Comparison of ENCODE assay signal across 8 mouse cellular contexts in genomic region chr7:135769082-135769673, GRCm38 (mm10). TPM values are rescaled to one million over a fixed set of nuclear protein-coding genes. Genes with fewer than 3 reads are reported as not detected.
DNase-seq lines count a peak whose midpoint lies in the region; ATAC-seq and TF ChIP-seq lines count a peak whose summit lies in the region.
"Had no signal": no experiment of that assay in that cellular context is flagged by ENCODE, and none has a peak within 500 bp of the region (broad histone marks: within the 10 kb centered on the region; RNA-seq: fewer than 3 reads in every experiment).

No protein-coding gene starts in this region.

- no peak overlapping the region for H3K4me2 ChIP-seq in midbrain, embryonic 15.5 days
- no peak overlapping the region for H3K4me2 ChIP-seq in midbrain, embryonic 13.5 days (replicated peaks)
- no peak overlapping the region for H3K4me2 ChIP-seq in forebrain, postnatal 0 days (ENCODE audit: low read depth)
- peak overlapping the region; percentile 39 for H3K4me2 ChIP-seq in neural tube, embryonic 15.5 days

- H3K9me3 ChIP-seq in midbrain, embryonic 15.5 days: no peaks in the 10 kb centered on the region
- H3K9me3 ChIP-seq in midbrain, embryonic 13.5 days: no peaks in the 10 kb centered on the region
- no peaks in the 10 kb centered on the region for H3K9me3 ChIP-seq in forebrain, postnatal 0 days (ENCODE audit: low read length)
- H3K9me3 ChIP-seq in neural tube, embryonic 15.5 days (replicated peaks): no peaks in the 10 kb centered on the region

- 55% methylated on average over 21 of the region's 21 CpGs for WGBS in midbrain, embryonic 15.5 days
- 73% methylated on average over 21 of the region's 21 CpGs for WGBS in midbrain, embryonic 13.5 days
- WGBS in forebrain, postnatal 0 days: 20% methylated on average over 21 of the region's 21 CpGs
- WGBS in neural tube, embryonic 15.5 days: 19% methylated on average over 21 of the region's 21 CpGs

- H3K27ac ChIP-seq in midbrain, embryonic 15.5 days: peak overlapping the region; percentile 12; the same call in 1 of the 2 replicates
- no peak overlapping the region for H3K27ac ChIP-seq in midbrain, embryonic 13.5 days
- H3K27ac ChIP-seq in forebrain, postnatal 0 days (ENCODE audit: low read depth, low read length): no peak overlapping the region
- H3K27ac ChIP-seq in neural tube, embryonic 15.5 days (replicated peaks): peak overlapping the region; percentile 61
- H3K27ac ChIP-seq: liver, embryonic 14.5 days had no signal

- ATAC-seq in midbrain, embryonic 15.5 days (replicated peaks): no peak
- ATAC-seq in midbrain, embryonic 13.5 days: no peak
- no peak; the same call in 1 of the 2 replicates for ATAC-seq in forebrain, postnatal 0 days
- peak; percentile 63 for ATAC-seq in neural tube, embryonic 15.5 days (ENCODE audit: low FRiP score)

- peak; percentile 8 to 14 for DNase-seq in kidney, postnatal 4 days
- no peak for DNase-seq in kidney, postnatal 14 days
- peak; percentile 36 for DNase-seq in forebrain, postnatal 0 days
- DNase-seq in right cerebral cortex, postnatal 10 days (ENCODE audit: low spot score in 2 of 2): no peak

- H3K36me3 ChIP-seq in midbrain, embryonic 15.5 days (replicated peaks): no peaks in the 10 kb centered on the region
- no peaks in the 10 kb centered on the region for H3K36me3 ChIP-seq in midbrain, embryonic 13.5 days
- no peaks in the 10 kb centered on the region for H3K36me3 ChIP-seq in forebrain, postnatal 0 days (ENCODE audit: insufficient read depth)
- H3K36me3 ChIP-seq in neural tube, embryonic 15.5 days: no peaks in the 10 kb centered on the region

- no peaks in the 10 kb centered on the region for H3K27me3 ChIP-seq in midbrain, embryonic 15.5 days (replicated peaks)
- no peaks in the 10 kb centered on the region for H3K27me3 ChIP-seq in midbrain, embryonic 13.5 days
- H3K27me3 ChIP-seq in forebrain, postnatal 0 days (ENCODE audit: insufficient read depth, low read length): no peaks in the 10 kb centered on the region; the same call in 1 of the 2 replicates
- H3K27me3 ChIP-seq in neural tube, embryonic 15.5 days (replicated peaks): no peaks in the 10 kb centered on the region

- TF ChIP-seq CTCF in forebrain, postnatal 0 days (IDR thresholded peaks at IDR 0.05; ENCODE audit: low read depth): no peak

- H3K9ac ChIP-seq in midbrain, embryonic 15.5 days: no peak overlapping the region
- H3K9ac ChIP-seq in midbrain, embryonic 13.5 days (replicated peaks): no peak overlapping the region
- no peak overlapping the region for H3K9ac ChIP-seq in forebrain, postnatal 0 days
- no peak overlapping the region for H3K9ac ChIP-seq in neural tube, embryonic 15.5 days (replicated peaks)
- H3K9ac ChIP-seq: liver, embryonic 14.5 days had no signal

- H3K4me3 ChIP-seq in midbrain, embryonic 15.5 days: no peak overlapping the region
- H3K4me3 ChIP-seq in midbrain, embryonic 13.5 days (replicated peaks): no peak overlapping the region
- no peak overlapping the region for H3K4me3 ChIP-seq in forebrain, postnatal 0 days (ENCODE audit: low read depth, low read length)
- H3K4me3 ChIP-seq in neural tube, embryonic 15.5 days (replicated peaks): no peak overlapping the region

- peaks cover 7% of the 10 kb centered on the region for H3K4me1 ChIP-seq in midbrain, embryonic 15.5 days
- H3K4me1 ChIP-seq in midbrain, embryonic 13.5 days (replicated peaks): 0 out of 2 replicates have a peak, but pooled peaks cover 7% of the 10 kb centered on the region
- H3K4me1 ChIP-seq in forebrain, postnatal 0 days (ENCODE audit: insufficient read depth): 0 out of 2 replicates have a peak, but pooled peaks cover 4% of the 10 kb centered on the region
- H3K4me1 ChIP-seq in neural tube, embryonic 15.5 days: peaks cover 27% of the 10 kb centered on the region

RNA-seq across cellular contexts. Expression of gene Mki67, which starts 53.0 kb away (rescaled TPM):
- polyA plus RNA-seq in midbrain, embryonic 15.5 days (2015; fragmentation: Nextera tagmentation; extraction: Ambion mirVana): 6.0 and 6.5 TPM in 2 replicates
- polyA plus RNA-seq in midbrain, embryonic 13.5 days (2015; fragmentation: Nextera tagmentation; extraction: Ambion mirVana): 17.7 and 18.8 TPM in 2 replicates
- total RNA-seq in forebrain, postnatal 0 days (2014; rRNA removed): 9.2 and 15.8 TPM in 2 replicates
- polyA plus RNA-seq in forebrain, postnatal 0 days (2015; fragmentation: Nextera tagmentation; extraction: Ambion mirVana): 2.4 and 4.0 TPM in 2 replicates
- polyA plus RNA-seq in neural tube, embryonic 15.5 days (2015; fragmentation: Nextera tagmentation; extraction: Ambion mirVana): 3.9 and 11.6 TPM in 2 replicates

Comparison
In these comparisons a context has a peak if more than half of its experiments do, and no peak if none do; other contexts are left out.
1. DNase-seq: peak in kidney, postnatal 4 days (2 of 2) and forebrain, postnatal 0 days (single experiment); none in kidney, postnatal 14 days (single experiment) and right cerebral cortex, postnatal 10 days (0 of 2).
2. H3K27ac ChIP-seq: peak in midbrain, embryonic 15.5 days (single experiment) and neural tube, embryonic 15.5 days (single experiment); none in midbrain, embryonic 13.5 days (single experiment) and forebrain, postnatal 0 days (single experiment).